Mouse (Mus musculus) liver, adult 2 months (tissue): ENCODE measurements at regions not wholly inside any gene's neighbourhood (a gene's known extent, or its start where the extent isn't known, plus 50 kb on each side); places are given as distances from the start of the nearest gene placed in this dataset.

Experiments used
- CTCF ChIP-seq: fragments of 200-500 bp; IDR thresholded peaks from 2 replicates; pipeline ENCODE4 v1.5.1; 2011; ENCODE audit warnings: low read depth, low read length, control low read depth
- POLR2A ChIP-seq: fragments of 200-500 bp; IDR thresholded peaks from 2 replicates; pipeline ENCODE4 v1.6.1; 2011; ENCODE audit warnings: low read length, control low read depth; ENCODE audit not compliant: insufficient read depth; ENCODE audit errors: extremely low read depth

- no peak for TF ChIP-seq CTCF
- no peak for TF ChIP-seq POLR2A
Measured at GRCm38 (mm10) chr13:75390177-75390576, 300.6 kb downstream of the Pcsk1 start.
